Mouse (Mus musculus) C2C12 (cell line): ENCODE results near the gene Vinac1. TPM values are rescaled to one million over a fixed set of nuclear protein-coding genes. Genes with fewer than 3 reads are reported as not detected.
A peak's percentile ranks its signal among the peaks of the same experiment; 100 is the strongest.

Source experiments
- H3K27me3 ChIP-seq: one replicate; pipeline ENCODE4 v1.6.1; 2011; ENCODE audit not compliant: control insufficient read depth, insufficient read depth, insufficient read length
- H3K36me3 ChIP-seq: one replicate; pipeline ENCODE4 v1.6.1; 2011; ENCODE audit not compliant: control insufficient read depth, insufficient read depth
- H3K4me3 ChIP-seq: one replicate; pipeline ENCODE4 v1.5.1; 2011; ENCODE audit warnings: mild to moderate bottlenecking, control low read depth; ENCODE audit not compliant: poor library complexity, insufficient read depth, severe bottlenecking
- H3K79me2 ChIP-seq: one replicate; pipeline ENCODE4 v1.6.1; 2011; ENCODE audit not compliant: control insufficient read depth, insufficient read depth
- H3K79me3 ChIP-seq: one replicate; pipeline ENCODE4 v1.6.1; 2011; ENCODE audit warnings: low read depth, control low read depth
- H3ac ChIP-seq: one replicate; pipeline ENCODE3; 2011; ENCODE audit warnings: low read depth; ENCODE audit not compliant: control insufficient read depth, insufficient read length
- CEBPB ChIP-seq: IDR thresholded peaks from one replicate; pipeline ENCODE4 v1.6.1; 2011; ENCODE audit warnings: low read depth, mild to moderate bottlenecking, control low read depth, moderate library complexity
- CTCF ChIP-seq: IDR thresholded peaks from one replicate; pipeline ENCODE4 v1.5.1; 2011; ENCODE audit not compliant: control insufficient read depth, insufficient read depth, insufficient read length
- FOSL1 ChIP-seq: IDR thresholded peaks from one replicate; pipeline ENCODE4 v1.8.0; 2011; ENCODE audit warnings: mild to moderate bottlenecking, low read length; ENCODE audit not compliant: poor library complexity, insufficient read depth, severe bottlenecking
- MAX ChIP-seq: IDR thresholded peaks from one replicate; pipeline ENCODE4 v1.6.1; 2011; ENCODE audit warnings: mild to moderate bottlenecking, control low read depth
- MYOD1 ChIP-seq: IDR thresholded peaks from one replicate; pipeline ENCODE4 v1.6.1; 2011; ENCODE audit warnings: low read depth; ENCODE audit not compliant: control insufficient read depth, insufficient read length
- MYOG ChIP-seq: IDR thresholded peaks from one replicate; pipeline ENCODE4 v1.6.1; 2011; ENCODE audit not compliant: control insufficient read depth, insufficient read length; ENCODE audit errors: extremely low read depth
- USF1 ChIP-seq: IDR thresholded peaks from one replicate; pipeline ENCODE4 v1.6.1; 2011; ENCODE audit warnings: low read depth, mild to moderate bottlenecking, control low read depth, moderate library complexity
- polyA plus RNA-seq: library from polyadenylated mRNA; unstranded; fragments of >200 nt; fragmentation: generic; extraction: Trizol; gene quantifications from one replicate; pipeline ENCODE4 v1.2.1, GENCODE M21; 2012; ENCODE audit warnings: missing spikeins

The Vinac1 gene
- polyA plus RNA-seq, 1 experiment: not detected

- H3ac ChIP-seq: no peak overlapping the region
- TF ChIP-seq USF1 (no peak), CTCF (no peak), MYOG (no peak), MAX (no peak), CEBPB (no peak), FOSL1 (no peak), MYOD1 (no peak)
Measured at GRCm38 (mm10) chr2:129055741-129056140, 7.8 kb upstream of the Vinac1 start.

GRCm38 (mm10) chr2:129052451-129052983, 4.5 kb upstream of the Vinac1 start:
- no peak for TF ChIP-seq MYOD1
- TF ChIP-seq CEBPB: no peak
- no peak for TF ChIP-seq MAX
- no peak for TF ChIP-seq USF1
- no peak for TF ChIP-seq CTCF
- TF ChIP-seq MYOG: no peak
- TF ChIP-seq FOSL1: no peak
- no peak overlapping the region for H3K4me3 ChIP-seq
- H3K79me3 ChIP-seq: no peaks in the 10 kb centered on the region
- peaks cover 3% of the 10 kb centered on the region for H3K27me3 ChIP-seq
- no peaks in the 10 kb centered on the region for H3K36me3 ChIP-seq
- no peaks in the 10 kb centered on the region for H3K79me2 ChIP-seq
- no peak overlapping the region for H3ac ChIP-seq

More at GRCm38 (mm10) chr2:129055741-129056140, 7.8 kb upstream of the Vinac1 start:
- H3K79me2 ChIP-seq: no peaks in the 10 kb centered on the region
- peaks cover 3% of the 10 kb centered on the region for H3K27me3 ChIP-seq
- no peak overlapping the region for H3K4me3 ChIP-seq
- no peaks in the 10 kb centered on the region for H3K79me3 ChIP-seq
- H3K36me3 ChIP-seq: no peaks in the 10 kb centered on the region

DNA sequence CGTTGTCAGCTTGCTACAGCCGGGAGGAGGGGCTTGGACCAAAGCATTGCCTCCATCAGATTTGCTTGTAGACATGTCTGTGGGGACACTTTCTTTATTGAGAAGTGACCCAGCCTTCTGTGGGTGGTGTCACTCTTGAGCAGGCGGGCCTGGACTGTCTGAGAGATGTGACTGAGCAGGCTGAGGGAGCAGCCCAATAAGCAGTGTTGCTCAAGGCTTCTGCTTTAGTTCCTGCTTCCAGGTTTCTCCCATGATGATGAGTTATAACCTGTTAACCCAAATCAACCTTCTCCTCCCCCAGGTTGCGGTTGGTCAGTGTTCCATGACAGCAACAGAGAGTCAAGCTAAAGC, 1.2 kb downstream of the Vinac1 start:
- Histone ChIP-seq H3K4me3 (no peak overlapping the region), H3K79me3 (no peaks in the 10 kb centered on the region), H3K27me3 (no peaks in the 10 kb centered on the region), H3K79me2 (no peaks in the 10 kb centered on the region), H3K36me3 (no peaks in the 10 kb centered on the region), H3ac (no peak overlapping the region)
- TF ChIP-seq USF1 (no peak), MAX (no peak), FOSL1 (no peak), MYOG (no peak), MYOD1 (no peak), CEBPB (no peak), CTCF (no peak)

- Histone ChIP-seq H3K27me3 (no peaks in the 10 kb centered on the region), H3K4me3 (no peak overlapping the region), H3K36me3 (no peaks in the 10 kb centered on the region), H3ac (no peak overlapping the region), H3K79me2 (no peaks in the 10 kb centered on the region), H3K79me3 (no peaks in the 10 kb centered on the region)
- no peak for TF ChIP-seq USF1
- TF ChIP-seq FOSL1: no peak
- TF ChIP-seq MYOD1: no peak
- no peak for TF ChIP-seq CEBPB
- no peak for TF ChIP-seq CTCF
- no peak for TF ChIP-seq MAX
Measured at GRCm38 (mm10) chr2:129046172-129046845, 1.7 kb downstream of the Vinac1 start.

DNA sequence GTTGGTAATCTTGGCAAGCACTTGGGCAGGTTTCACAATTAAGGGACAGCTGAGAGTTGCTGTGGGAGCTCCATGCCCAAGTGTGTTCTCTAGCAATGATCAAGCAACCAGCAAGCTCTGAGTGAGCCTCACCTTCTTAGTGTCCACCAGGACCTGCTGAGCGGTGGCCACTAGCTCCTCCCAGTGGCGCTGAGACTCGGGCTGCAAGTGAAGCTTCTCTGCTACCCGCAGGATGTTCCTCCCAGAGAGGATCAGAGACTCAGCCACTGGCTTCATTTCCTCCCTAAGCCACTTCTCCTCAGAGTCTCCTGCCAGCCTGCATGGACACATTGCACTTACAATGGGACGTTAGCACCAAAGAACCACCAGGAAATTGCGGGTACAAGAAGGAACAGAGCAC, 7.4 kb downstream of the Vinac1 start:
- Histone ChIP-seq H3K4me3 (peak overlapping the region; percentile 6), H3K79me2 (no peaks in the 10 kb centered on the region), H3K27me3 (no peaks in the 10 kb centered on the region), H3ac (no peak overlapping the region), H3K79me3 (no peaks in the 10 kb centered on the region), H3K36me3 (no peaks in the 10 kb centered on the region)
- TF ChIP-seq MYOG: no peak
- no peak for TF ChIP-seq CEBPB
- TF ChIP-seq USF1: no peak
- no peak for TF ChIP-seq CTCF

- H3K79me2 ChIP-seq: no peaks in the 10 kb centered on the region
- no peak overlapping the region for H3ac ChIP-seq
- H3K27me3 ChIP-seq: no peaks in the 10 kb centered on the region
- no peaks in the 10 kb centered on the region for H3K79me3 ChIP-seq
- no peaks in the 10 kb centered on the region for H3K36me3 ChIP-seq
- TF ChIP-seq FOSL1 (no peak), MYOG (no peak)
- H3K4me3 ChIP-seq: no peak overlapping the region
Measured at GRCm38 (mm10) chr2:129038937-129039631, 8.9 kb downstream of the Vinac1 start.
